Mouse (Mus musculus) adrenal gland, adult 8-10 months (tissue): ENCODE measurements around the gene Gins2. TPM values are rescaled to one million over a fixed set of nuclear protein-coding genes. Genes with fewer than 3 reads are reported as not detected.
A peak's percentile ranks its signal among the peaks of the same experiment; 100 is the strongest.

Experiments
- DNase-seq: peaks from one replicate; pipeline ENCODE4 v3.0.0; 2022
- total RNA-seq, 4 experiments: library from RNA; stranded (reverse); gene quantifications; 2 replicates each; pipeline ENCODE4 v1.2.4; 2022

Gins2 gene
- 1 to 10 TPM; 5.2 to 10.0 (median 6.5) TPM for total RNA-seq

DNA sequence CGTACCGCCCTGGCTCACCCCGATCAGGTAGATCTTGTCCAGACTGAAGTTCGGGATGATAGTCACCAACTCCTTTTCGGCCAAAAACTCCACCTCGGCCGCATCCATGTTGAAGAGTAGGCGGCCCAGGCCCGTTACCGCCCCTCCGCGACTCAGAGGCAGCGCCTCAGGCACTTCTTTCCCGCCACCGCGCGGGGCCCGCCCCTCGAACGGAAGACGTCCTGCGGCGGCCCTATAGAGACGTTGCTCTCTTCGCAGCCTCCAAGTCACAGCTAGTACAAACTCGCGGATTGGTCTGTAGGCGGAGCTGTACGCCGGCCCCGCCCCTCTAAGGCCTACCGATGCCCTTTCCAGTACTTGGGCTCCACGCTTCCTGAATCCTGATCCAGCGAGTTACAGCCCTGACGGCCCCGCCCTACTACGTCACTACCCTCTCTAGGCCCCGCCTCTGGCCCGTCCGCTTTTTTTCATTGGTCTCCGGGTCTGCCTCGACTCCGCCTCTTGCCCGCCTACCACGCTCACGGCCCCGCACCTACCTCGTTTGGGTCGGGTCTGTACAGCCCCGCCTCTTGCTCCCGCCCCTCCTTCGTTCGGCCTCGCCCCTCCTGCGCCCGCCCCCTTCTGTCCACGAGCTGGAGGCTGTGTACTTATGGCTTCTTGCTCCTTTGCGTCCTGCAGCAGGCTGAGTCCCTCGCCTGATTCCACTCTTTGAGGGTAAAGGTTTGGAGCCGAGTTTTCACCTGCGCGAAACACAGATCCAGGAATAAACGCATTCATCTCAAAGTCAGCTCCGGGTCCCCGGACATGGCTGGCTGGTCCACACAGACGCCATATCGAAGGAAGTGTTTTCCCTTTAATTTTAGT lies at the start of gene Gins2:
Gins2 (minus strand) TSS at position 397 of the 864 bp plus-strand sequence.
- peak; percentile 100 for DNase-seq

DNA sequence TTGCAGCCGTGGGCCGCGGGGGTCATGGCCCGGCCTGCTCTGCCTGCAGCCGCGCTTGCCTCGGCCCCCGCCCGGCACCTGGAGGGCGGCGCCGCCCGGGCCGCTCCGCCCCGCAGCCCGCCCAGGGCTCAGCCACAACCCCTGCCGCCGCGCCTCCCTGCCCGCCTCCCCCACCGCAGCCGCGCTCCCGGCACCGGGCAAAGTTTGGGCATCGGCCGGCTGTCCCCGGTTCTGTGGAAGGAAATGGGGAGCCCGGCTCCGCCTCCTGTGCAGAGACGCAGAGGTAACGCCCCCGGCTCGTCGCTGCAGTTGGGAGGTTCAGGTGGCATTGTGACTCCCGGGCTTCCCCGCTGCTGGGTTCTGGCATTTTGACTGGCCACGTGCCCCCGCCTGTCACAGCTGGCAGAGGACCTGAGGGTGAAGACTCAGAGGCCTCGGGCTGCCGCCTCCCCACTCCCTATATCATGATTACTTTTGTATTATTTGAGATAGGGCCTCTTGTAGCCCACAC lies 45.3 kb upstream of the Gins2 start:
- peak; percentile 70 for DNase-seq

DNA sequence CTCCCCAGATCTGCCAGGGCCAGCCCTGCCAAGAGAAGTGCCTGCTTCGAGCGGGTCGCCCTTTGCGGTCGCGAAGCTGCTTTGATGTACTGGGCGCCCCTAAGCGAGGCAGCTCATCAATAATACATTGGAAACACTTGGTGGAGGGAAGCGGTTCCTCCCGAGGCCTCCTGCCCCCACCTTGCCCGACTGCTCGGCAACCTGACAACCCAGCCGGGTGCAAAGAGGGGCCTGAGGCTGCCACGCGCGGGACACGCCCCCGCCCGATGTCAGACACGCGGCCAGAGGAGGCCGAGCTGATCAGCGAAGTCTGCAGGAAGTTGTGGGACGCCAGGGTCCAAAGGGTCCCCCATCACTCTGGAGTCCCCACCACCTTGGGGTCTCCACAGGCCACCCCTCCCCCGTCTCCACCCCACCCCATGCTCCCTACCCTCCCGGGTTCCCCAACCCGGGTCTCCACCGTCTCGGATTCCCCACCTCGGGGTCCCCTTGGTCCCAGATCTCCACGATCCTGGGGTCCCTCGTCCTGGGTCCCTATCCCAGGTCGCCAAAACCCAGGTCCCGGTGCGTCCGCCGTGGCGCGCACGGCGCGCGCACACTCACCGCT lies 44.7 kb upstream of the Gins2 start:
- DNase-seq, result peak; percentile 24

DNA sequence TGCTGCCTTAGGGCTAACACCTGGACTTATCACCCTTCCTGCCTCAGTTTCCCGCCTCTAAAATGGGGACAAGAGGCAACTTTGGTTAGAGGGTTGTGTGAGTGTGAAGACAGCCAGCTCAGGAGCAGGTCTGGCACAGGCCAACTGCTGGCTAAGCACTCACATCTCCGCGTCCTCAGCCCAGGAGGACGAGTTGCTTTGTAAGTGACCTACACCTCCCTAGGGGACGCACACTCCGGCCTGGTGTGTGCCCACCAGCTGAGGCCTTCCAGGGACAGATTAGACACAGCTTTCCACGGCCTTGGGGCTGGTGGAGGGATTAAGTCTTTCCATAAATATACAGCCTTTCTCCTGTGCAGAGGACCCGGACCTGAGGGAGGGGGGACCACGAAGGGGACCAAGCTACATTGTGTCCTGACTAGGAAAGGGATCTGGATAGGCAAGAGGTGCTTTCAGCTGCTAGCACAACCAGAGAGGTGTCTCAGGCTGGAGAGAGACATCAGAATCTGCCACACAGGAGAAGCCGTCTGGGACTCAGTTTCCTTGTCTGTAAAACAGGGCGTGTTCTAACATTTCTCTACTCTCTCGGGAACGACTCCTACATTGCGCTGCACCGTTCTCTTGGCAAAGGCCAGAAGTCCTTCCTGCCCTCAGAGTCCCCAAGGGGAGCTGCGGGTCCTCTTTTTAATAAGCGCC lies 44.0 kb upstream of the Gins2 start:
- no peak for DNase-seq

DNA sequence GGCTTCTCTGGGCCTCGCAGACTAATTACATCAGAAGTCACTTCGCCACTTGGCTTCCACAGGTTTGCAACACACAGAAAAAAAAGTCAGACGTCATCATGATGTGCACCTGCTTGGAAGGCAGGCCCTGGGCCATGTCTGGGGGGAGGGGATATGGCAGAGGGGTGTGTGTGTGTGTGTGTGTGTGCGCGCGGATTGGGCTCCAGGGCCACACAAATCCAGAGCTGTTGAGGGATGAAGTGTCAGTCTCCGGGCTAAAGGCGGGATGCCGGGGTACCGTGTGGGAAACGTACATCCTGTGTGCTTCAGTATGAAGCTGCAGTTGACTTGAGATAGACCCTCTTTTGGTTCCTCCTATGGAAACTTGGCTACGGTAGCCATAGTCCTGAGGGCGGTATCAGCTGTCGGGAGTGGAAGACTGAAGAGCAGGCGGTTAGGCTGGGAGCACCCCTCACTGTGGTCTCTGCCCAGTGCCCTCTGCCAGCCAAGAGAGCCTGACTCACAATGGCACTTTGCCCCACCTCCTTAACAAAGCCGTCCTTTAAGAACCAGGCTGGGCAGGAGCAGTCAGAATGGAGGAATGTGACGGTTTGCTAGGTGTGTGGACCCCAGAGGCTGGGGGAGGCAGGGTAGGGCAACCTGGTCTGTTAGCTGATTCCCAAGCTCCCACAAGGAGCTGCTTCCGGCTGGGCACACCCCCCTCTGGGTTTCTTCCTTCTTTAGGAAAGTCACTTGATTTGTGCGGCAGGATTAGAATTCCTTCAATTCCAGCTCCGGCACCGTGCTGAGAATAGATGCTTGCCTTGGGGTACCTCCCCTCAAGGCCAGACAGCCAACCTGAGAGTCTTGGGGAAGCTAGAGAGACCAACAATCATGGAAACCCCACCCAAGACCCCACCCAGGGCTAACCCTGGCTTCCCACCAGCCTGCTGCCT lies 42.6 kb upstream of the Gins2 start:
- no peak for DNase-seq

DNA sequence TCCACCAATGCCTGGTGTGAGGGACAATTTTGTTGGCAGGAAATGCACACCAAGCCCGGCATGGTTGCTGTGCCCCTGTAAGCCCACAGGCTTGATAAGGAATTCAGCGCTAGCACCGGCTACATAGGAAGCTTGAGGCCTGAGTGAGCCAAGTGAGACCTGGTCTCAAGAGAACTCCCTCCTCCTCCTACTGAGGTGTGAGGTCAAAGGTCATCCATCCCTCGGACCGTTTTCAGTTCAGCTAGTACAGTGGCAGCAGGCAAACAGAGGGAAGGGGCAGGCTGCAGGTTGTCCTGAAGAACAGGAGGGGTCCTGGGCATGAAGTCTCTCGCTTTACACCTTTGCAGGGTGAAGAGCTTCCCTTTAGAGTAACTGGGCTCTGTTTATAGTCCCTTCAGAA lies 41.7 kb upstream of the Gins2 start:
- DNase-seq, result no peak

DNA sequence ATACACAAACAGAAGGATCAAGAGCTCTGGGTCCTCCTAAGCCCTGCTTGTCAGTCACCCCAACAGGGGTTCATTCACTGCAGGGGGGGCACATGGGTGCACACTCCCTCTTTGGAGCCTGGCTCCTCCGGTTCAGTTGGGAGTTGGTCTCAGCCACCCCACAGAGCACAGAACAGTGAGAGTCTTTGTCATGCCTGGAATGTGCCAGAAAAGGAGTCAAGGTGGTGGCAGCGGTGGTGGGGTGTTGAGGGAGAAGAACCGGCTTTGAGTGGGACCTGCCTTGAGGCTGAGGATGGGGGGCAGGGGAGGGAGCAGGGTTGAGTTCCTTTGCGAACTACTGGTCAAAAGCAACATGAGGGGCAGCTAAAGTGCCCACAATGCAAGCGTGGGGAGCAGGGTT lies 40.9 kb upstream of the Gins2 start:
- DNase-seq, result no peak

DNA sequence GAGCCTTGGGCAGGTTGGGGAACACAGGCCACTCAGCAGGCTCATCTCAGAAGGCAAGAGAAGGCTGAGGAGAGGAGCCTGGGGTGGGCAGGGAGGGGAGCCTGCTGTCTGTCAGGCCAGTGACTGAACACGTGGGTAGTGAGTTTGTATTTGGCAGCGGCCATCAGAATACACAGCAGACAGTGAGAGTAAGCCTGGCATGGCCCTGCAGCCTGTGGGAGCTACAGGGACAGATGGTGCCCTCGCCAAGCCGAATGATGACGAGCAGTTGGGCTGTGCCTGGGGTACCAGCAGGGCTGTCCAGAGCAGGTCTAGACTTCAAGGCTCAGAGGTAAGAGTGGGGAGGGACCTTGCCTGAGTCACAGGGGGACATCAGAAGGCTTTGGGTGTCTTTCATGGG lies 38.2 kb upstream of the Gins2 start:
- no peak for DNase-seq

DNA sequence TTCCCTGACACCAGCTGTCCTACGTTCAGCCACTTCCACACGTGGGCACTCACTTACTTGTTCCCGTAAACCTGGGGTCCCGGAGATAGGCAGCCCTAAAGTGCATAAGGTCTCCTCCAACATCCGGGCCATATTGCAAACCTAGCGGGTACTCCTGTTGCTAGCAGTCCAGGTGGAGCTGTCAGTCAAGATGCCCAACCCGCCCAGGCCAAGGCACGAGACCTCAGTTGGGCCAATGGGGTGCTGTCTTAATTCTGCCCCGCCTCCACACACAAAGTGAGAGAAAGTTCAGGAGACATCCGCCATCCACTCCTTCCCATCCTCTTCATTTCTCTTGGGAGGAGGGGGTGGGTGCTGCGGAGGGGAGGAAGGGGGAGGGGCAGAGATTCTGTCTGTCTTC lies 37.4 kb upstream of the Gins2 start:
- DNase-seq, result no peak

DNA sequence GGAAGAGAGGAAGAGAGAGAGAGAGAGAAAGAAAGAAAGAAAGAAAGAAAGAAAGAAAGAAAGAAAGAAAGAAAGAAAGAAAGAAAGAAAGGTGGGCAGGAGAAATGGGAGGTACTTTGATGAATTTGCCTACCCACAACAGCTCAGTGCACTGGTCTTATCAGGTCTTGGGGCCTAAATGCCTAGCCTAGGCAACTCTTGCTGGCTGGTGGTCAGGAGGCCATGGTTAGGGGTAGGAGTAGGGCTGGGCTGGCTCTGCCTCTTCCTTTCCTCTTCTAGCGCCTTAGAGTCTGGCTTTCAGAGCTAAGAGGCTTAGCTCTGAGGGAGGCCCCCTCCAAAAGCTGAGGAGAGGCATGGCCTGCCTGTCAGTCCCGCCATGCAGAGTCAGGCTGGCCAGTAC lies 34.5 kb upstream of the Gins2 start:
- no peak for DNase-seq

DNA sequence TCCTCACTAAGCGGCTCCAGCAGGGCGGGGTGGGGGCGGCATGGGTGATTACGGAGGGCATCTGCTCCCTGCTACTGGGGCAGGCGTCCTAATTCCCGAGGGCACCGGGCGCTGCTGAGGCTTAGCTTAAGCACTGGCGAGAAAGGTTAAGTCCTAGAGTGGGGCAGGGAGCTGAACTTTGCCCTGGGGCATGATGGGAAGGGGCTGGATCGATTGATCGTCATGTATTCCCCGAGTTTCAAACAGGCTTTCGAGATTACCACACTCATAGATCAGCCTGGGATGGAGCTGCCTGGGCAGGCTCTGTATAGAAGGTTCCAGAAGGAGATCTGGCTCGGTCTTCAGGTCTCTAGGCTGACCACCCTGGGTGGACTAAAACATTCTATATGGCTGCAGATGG lies 33.1 kb upstream of the Gins2 start:
- DNase-seq, result no peak

DNA sequence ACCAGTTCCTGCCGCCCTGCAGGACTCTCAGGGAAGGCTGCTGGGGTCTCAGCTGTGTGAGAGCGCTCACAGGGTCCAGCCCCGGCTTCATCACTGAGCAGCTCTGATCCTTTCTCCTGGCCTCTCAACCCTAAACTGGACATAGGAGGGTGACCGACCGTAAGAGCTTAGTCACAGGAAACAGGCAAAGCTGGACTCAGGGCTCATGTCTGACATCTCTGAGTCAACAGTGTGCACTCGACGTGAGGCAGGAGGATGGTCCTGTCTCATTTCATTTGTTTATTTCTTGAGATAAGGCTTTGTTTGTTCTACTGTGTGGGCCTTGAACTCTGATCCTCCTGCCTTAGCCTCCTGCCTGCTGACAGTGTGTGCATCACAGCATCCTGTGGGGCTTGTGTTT lies 31.3 kb upstream of the Gins2 start:
- DNase-seq, result no peak

DNA sequence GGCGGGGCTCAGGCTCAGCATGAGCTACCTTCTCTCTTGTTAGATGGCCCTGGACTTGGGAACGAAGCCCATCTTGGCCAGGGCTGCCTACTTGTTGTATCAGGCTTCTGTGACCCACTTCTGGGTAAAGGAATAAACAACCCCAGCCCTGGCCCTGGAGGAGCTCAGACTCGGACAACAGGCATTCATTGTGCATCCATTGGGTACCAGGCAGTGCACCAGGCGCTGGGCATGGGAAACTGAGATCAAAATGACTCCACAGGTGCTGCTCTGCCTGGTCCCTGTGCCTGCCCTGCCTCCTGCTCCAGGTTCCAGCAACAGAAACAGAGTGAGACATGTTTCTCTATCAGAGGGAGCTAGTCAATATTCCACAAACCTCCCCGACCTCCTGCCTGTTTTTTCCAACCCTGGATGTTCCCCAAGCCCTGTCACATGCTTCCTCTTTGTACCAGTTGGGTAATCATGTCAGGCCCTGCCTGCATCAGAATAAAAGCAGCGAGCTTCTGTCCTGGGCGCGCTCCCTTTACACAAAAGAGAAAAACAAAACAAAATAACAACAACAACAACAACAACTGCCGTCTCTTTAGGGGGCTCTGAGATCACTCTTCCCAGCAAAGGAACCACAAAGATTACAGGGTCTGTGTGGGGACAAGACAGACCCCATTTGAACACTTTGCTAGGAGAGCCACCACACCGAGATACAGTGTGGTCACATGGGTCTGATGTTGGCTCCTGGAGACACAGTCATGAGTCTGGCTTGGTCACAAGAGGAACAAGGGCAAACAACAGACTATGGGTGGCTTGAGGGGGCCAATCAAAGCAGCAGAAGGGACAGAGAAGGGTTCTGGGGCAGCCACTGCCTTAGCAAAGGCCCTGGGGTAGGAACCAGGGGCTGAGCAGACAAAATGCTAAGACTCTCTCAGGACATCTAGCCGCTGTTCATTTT lies 30.4 kb upstream of the Gins2 start:
- no peak for DNase-seq

DNA sequence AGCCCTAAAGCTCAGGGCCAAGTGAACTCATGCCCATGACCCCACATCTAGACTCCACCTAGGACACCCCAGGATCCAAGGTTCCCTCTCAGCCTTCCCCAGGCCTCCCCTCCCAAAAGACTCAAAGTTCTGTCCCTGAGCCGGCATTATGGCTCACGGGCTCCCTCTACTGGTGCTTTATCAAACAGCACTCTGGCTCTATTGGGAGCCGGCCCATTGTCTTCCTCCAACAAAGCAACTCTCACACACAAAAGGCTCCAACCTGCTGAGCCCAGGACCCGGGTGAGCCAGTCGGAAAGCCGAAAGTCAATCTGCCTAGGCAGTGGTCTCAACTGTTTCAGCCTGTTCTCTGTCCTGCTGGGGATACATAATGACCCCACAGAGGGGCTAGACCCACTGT lies 29.0 kb upstream of the Gins2 start:
- DNase-seq, result peak; percentile 33

DNA sequence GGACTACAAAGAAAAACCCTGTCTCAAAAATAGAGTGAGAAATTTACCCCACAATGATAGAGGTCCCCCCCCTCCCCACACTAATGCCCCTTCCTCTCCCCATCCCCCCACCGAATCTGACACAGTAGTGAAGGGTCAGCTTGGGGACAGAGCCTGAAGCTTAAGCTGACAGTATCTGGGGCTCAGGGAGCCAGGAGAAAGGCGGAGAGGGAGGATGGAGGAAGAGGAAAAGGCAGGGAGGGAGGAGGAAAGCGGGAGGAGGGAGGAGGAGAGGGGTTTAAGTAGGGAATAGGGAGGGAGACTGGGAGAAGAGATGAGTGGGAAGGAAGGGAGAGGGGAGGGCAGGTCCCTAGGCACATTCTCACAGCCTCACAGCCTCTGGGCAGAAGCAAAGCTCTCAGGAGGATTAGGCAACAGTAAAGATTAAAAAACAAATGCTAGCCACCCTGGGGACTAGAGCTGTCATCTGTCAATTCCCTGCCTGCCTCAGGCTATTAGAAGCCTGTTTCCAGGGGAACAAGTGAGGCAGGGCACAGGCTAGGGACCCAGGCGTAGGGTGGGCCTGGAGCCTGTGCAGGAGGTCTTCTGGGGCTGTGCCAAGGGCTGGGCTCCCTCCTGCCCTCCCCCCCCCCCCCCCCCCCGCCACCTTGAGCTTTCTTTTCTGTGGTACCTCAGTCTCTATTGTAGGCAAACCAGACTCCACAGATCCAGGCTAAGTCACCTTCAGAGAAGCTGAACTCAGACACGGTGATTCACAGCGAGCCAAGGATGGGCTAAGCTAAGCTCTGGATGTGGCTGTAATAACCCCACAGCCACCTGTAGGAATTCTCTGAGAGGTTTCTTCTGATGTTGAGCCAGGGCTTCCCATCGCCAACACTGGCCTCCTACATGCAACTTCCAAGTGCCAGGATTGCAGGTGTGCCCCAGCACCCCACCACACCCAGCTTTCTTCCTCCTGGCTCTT lies 27.8 kb upstream of the Gins2 start:
- DNase-seq, result no peak

DNA sequence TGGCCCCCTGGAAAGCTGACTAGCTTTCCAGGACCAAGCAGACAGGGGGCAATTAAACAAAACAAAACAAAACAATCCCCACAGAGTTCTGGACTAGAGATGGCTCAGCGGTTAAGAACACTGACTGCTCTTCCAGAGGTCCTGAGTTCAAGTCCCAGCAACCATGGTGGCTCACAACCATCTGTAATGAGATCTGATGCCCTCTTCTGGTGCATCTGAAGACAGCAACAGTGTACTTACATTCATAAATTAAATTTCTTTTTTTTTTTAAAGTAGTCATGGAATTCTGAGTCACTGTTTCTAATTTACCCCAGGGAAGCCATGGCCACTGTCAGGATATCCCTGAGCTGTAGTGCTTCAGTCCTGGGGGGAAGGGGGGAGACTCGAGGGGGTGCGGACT lies 25.4 kb upstream of the Gins2 start:
- no peak for DNase-seq

DNA sequence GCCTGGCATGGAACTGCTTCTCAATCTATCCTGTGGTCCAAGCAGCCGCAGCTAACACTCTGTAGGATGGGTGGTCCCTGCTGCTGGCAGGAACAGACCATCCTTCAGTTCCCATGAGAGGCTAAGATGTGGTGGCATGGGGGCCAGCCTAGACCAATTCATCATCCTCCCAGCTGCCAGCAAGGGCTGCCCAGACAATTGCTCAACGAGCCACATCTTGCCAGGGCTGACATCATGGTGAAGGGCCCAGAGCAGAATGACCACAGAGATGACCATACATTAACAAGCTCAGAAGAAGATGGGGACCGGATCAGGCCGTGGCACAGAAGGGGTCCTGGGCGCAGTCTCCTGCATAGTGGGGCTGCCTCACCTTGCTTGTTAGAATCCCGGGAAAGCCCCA lies 21.7 kb upstream of the Gins2 start:
- DNase-seq, result no peak

DNA sequence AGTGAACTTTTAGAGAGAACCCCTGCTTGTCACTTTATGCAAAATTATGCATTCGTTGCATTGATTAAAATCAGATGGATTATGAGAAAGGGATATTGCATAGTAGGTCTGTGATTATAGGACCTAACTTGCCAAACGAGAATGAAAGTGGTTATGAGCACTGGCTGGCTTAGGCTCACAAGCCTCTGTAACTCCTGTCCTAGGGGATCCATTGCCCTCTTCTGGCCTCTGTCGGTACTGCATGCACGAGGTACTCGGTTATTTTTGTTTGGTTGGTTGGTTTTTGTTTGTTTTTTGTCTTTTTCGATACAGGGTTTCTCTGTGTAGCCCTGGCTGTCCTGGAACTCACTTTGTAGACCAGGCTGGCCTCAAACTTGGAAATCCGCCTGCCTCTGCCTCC lies 18.8 kb upstream of the Gins2 start:
- peak; percentile 42 for DNase-seq

DNA sequence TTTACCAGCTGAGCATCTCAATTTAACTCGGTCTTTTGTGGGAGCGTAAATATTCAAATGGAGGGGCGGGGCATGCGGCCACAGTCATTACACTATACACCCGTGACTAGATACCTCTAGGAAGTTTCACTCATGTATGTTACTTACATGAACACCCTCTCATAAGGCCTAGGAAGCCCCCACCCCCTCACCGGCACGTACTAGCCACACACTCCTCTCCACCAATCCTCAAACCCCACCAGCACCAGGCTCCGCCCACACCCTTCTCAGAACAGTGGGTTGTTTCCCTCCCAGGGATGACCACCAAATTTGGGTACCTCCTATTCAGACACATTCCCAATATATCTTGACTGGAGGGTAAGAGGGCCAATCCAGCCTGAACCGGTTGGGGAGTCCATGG lies 18.4 kb upstream of the Gins2 start:
- no peak for DNase-seq

DNA sequence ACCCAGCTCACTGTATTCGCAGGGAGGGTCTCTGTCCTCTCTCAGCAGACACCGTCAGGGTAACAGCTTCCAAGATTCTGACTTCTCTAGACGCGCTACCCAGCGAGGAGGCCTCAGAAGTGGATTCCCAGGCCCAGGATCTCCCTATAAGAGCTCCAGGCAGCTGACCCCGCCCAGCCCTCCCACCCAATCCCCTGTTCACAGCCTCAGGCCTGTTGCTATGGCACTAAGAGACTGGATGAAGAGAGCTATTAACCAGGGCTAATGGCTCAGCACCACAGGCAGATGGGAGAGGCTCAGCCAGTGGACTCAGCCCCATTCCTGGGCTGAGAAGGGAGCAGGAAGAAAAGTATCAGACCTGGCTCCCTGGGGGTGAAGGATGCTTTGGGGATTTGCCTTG lies 13.6 kb upstream of the Gins2 start:
- no peak for DNase-seq
